Mouse (Mus musculus) testis, adult 2 months (tissue): Measurements from ENCODE around the gene Jdp2.

Experiments
- CTCF ChIP-seq: fragments of 200-500 bp; IDR thresholded peaks from 2 replicates; pipeline ENCODE4 v1.5.1; 2012; ENCODE audit warnings: low read depth, mild to moderate bottlenecking, inconsistent platforms, low read length, moderate library complexity; ENCODE audit not compliant: control insufficient read depth, insufficient read depth, insufficient replicate concordance
- POLR2A ChIP-seq: fragments of 200-500 bp; IDR thresholded peaks from 2 replicates; pipeline ENCODE4 v1.6.1; 2012; ENCODE audit warnings: low read depth, mild to moderate bottlenecking, inconsistent platforms, low read length, moderate library complexity; ENCODE audit not compliant: control insufficient read depth

- TF ChIP-seq POLR2A, result 0 out of 2 replicates have a peak, but pooled peaks have one; percentile 17
- TF ChIP-seq CTCF, result no peak
These were observed at the start of gene Jdp2 for GRCm38 (mm10) chr12:85598611-85599477.
